Comparison of ENCODE assay signal across 21 mouse cellular contexts in the genomic region with DNA sequence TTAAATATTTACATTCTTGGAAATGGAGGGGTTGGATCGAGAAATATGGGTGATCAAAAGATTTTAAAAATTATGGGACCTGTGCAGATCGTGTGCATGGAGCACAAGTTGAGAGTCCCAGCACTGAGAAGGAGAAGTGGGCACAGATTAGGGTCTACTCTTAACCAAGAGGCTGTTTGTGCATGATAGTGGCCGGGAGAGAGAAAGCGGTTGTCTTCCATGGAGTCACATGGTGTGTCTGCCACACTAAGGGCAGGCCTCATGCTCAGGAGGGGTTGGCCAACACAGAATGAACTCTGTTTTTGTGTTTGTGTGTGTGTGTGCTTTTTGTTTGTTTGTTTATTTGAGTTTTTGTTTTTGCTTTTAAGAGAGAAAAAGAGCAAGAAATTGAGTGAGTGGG.
"Had no signal": no experiment of that assay in that cellular context is flagged by ENCODE, and none has a peak within 500 bp of the region (broad histone marks: within the 10 kb centered on the region; RNA-seq: fewer than 3 reads in every experiment).

No protein-coding gene starts in this region.

- H3K27ac ChIP-seq: liver, embryonic 14.5 days; midbrain, embryonic 10.5 days; midbrain, embryonic 12.5 days; neural tube, embryonic 13.5 days; neural tube, embryonic 15.5 days had no signal

- DNase-seq: lung, adult 18-20 months; lung, embryonic 14.5 days; lung, postnatal 10 days; lung, postnatal 4 days; midbrain, embryonic 14.5 days; retina, postnatal 1 day; right cerebral cortex, adult 18-20 months; right cerebral cortex, postnatal 25 days; right cerebral cortex, postnatal 4 days; spleen, adult 18-20 months; thymus, adult 18-20 months; thymus, postnatal 14 days; thymus, postnatal 4 days had no signal

- H3K27me3 ChIP-seq: megakaryocyte, embryonic 14.5 days; midbrain, embryonic 12.5 days; neural tube, embryonic 13.5 days; neural tube, embryonic 15.5 days had no signal

- H3K4me3 ChIP-seq: megakaryocyte, embryonic 14.5 days; midbrain, embryonic 10.5 days; midbrain, embryonic 12.5 days; myocyte; neural tube, embryonic 13.5 days; neural tube, embryonic 15.5 days had no signal

- H3K9ac ChIP-seq: liver, embryonic 14.5 days; lung, embryonic 14.5 days; midbrain, embryonic 12.5 days; neural tube, embryonic 13.5 days; neural tube, embryonic 15.5 days had no signal

- H3K4me1 ChIP-seq: midbrain, embryonic 10.5 days; midbrain, embryonic 12.5 days had no signal

- H3K9me3 ChIP-seq: megakaryocyte, embryonic 14.5 days; midbrain, embryonic 10.5 days; midbrain, embryonic 12.5 days; neural tube, embryonic 13.5 days; neural tube, embryonic 15.5 days had no signal

- ATAC-seq: midbrain, embryonic 16.5 days had no signal
